Mouse (Mus musculus) megakaryocyte, embryonic 14.5 days (primary cell): ENCODE data around the gene Rab7b. TPM values are rescaled to one million over a fixed set of nuclear protein-coding genes. Genes with fewer than 3 reads are reported as not detected.

Experiments used
- H3K27me3 ChIP-seq: replicated peaks from 2 replicates; pipeline ENCODE3; 2012; ENCODE audit warnings: inconsistent platforms
- H3K36me3 ChIP-seq: replicated peaks from 2 replicates; pipeline ENCODE3; 2012; ENCODE audit warnings: low read length, inconsistent platforms, mixed read lengths
- H3K4me1 ChIP-seq: 2 replicates; pipeline ENCODE4 v1.6.1; 2012; ENCODE audit warnings: inconsistent platforms
- H3K4me3 ChIP-seq: replicated peaks from 2 replicates; pipeline ENCODE3; 2012; ENCODE audit warnings: moderate library complexity, mild to moderate bottlenecking, inconsistent platforms
- H3K9me3 ChIP-seq: 2 replicates; pipeline ENCODE4 v1.6.1; 2012; ENCODE audit warnings: inconsistent platforms
- FLI1 ChIP-seq: IDR thresholded peaks from 2 replicates; pipeline ENCODE4 v1.6.1; 2012; ENCODE audit warnings: low read length, inconsistent platforms, mixed read lengths
- GATA1 ChIP-seq: IDR thresholded peaks from 3 replicates; pipeline ENCODE4 v1.6.1; 2012; ENCODE audit warnings: mixed read lengths, low read length, inconsistent platforms, borderline replicate concordance
- polyA plus RNA-seq: library from polyadenylated mRNA; stranded (reverse); fragments of >175 nt; gene quantifications from 2 replicates; pipeline ENCODE4 v1.2.3, GENCODE M21; 2012; ENCODE audit warnings: low replicate concordance; ENCODE audit not compliant: insufficient read depth

The Rab7b gene
- polyA plus RNA-seq, 1 experiment = 2.3 TPM

DNA sequence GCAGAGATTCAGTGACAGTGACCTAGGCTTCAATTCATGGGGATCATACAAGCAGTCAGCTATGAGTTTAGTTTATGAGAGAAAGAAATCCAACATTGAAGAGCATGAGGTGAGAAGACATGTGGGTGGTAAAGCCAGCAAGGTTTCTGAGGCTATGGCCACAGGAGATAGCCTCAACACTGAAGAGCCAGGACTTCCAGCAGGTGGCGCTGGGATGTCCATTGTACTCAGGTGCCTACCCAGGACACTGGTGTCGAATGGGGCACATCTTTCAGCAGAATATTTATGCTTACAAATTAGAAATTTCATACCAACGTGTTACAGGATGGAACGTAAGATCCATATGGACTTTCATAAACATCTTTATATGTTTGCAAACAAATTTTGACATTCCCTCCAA, 19.8 kb downstream of the Rab7b start:
- Histone ChIP-seq H3K4me1 (peaks cover 18% of the 10 kb centered on the region; the same call in 1 of the 2 replicates), H3K27me3 (peaks cover 42% of the 10 kb centered on the region), H3K9me3 (no peaks in the 10 kb centered on the region), H3K4me3 (no peak overlapping the region), H3K36me3 (no peaks in the 10 kb centered on the region)
- TF ChIP-seq GATA1 (no peak), FLI1 (no peak)

DNA sequence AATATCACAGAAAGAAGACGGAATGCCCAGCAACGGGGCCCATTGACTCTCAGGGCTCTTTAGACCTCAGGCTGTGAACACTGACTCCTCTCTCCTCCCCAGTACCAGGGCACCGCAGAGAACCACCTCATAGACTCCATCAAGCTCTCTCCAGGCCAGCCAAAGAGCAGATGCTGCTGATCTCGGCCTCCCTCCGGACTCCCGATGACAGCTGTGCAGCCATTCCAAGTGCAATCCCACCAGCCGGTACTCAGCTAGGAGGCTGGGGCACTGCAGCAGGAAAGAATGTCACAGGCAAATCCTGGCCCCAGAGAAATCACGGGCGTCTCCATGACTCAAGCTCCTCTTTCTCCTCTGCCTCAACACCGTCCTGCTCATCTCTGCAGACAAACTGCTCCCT, 23.0 kb downstream of the Rab7b start:
- Histone ChIP-seq H3K4me1 (peaks cover 15% of the 10 kb centered on the region; the same call in 1 of the 2 replicates), H3K4me3 (no peak overlapping the region), H3K27me3 (peaks cover 47% of the 10 kb centered on the region), H3K9me3 (no peaks in the 10 kb centered on the region), H3K36me3 (no peaks in the 10 kb centered on the region)
- TF ChIP-seq GATA1 (no peak), FLI1 (no peak)

- no peaks in the 10 kb centered on the region for H3K9me3 ChIP-seq
- no peak for TF ChIP-seq GATA1
- TF ChIP-seq FLI1 = no peak
- peaks cover 47% of the 10 kb centered on the region for H3K27me3 ChIP-seq
- peaks cover 20% of the 10 kb centered on the region for H3K4me1 ChIP-seq
- H3K4me3 ChIP-seq = peak overlapping the region; percentile 33
- H3K36me3 ChIP-seq = no peaks in the 10 kb centered on the region
Measured at GRCm38 (mm10) chr1:131712386-131712785, 23.9 kb downstream of the Rab7b start.

DNA sequence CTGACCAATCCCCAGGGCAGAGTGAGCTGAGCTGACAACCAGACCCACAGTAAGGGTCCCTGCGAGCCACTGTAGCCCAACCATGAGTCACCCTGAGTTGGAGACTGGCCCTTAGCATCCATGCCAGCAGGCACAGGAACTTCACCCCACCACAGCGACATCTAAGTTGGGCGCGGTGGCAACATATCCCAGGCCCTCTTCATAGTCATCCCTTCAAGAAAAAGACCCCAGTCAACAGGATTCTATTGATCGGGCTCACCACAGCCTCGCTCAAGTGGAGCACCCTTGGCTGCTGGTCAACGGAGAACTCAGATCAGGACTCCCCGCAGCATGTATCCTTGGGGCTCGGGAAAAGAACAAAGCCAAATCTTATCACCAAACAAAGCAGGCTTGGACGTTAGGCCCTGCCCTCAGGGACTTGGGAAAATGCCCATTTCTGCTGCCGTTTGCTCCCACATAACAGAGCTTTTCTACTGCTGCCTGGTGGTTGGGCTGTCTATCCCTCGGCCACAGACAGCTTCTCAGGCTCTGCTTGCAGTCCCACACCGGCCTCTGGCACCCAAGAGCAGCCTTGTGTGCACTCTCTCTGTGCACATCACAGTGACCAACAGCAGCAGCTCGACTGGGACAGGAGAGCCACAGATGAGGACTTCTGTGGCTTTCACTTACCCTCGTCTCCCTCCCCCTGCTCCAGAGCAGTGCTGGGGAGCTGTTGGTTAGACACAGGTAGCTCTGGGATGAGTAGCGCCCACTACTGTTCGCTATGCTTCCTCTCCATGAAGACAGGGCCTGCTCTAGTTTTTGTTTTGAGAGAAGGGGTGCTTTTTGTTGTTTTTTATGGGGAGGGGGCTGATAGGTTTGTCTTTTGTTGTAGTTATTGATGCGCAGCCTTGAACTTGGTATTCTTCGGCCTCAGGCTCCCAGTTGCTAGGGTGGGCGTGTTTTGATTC, 26.2 kb downstream of the Rab7b start:
- no peak for TF ChIP-seq FLI1
- no peak for TF ChIP-seq GATA1
- Histone ChIP-seq H3K4me1 (peaks cover 16% of the 10 kb centered on the region), H3K4me3 (no peak overlapping the region), H3K27me3 (peaks cover 48% of the 10 kb centered on the region), H3K9me3 (no peaks in the 10 kb centered on the region), H3K36me3 (no peaks in the 10 kb centered on the region)

DNA sequence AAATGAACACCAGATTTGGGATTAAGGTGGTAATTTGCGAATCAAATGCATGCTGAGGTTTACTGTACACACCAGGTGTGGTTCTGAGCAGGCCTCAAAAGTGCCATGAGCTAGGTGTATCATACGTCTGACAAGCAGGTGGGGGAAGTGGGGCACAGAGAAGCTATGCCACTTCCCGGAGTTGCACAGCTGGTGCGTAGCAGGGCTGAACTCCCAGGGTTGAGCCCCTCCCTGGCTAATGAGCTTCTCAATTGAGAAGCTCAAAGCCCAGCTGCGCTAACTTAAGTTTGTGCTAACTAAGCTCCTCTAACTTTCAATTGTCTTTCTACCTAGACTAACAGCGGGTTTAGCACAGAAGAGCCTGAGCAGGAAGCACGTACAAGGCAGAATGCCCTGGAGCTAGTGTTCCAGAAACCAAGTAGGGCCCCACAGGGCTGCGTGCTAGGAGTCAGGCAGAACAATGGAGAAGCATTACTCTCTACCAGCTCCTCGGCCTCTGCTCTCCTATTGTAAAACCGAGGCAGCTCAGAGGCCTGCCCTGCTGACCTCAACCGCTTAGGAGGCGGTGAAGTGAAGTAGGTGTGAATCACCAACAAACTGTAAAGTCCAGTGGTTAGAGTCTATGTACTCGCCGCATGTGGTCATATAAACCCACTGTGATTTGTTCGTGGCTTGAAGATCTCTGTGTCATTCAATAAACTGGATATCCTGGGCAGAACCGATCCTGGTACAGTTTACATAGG, 30.6 kb downstream of the Rab7b start:
- Histone ChIP-seq H3K27me3 (peaks cover 62% of the 10 kb centered on the region), H3K9me3 (no peaks in the 10 kb centered on the region), H3K36me3 (no peaks in the 10 kb centered on the region), H3K4me3 (no peak overlapping the region), H3K4me1 (peaks cover 17% of the 10 kb centered on the region)
- no peak for TF ChIP-seq FLI1
- TF ChIP-seq GATA1 = no peak

DNA sequence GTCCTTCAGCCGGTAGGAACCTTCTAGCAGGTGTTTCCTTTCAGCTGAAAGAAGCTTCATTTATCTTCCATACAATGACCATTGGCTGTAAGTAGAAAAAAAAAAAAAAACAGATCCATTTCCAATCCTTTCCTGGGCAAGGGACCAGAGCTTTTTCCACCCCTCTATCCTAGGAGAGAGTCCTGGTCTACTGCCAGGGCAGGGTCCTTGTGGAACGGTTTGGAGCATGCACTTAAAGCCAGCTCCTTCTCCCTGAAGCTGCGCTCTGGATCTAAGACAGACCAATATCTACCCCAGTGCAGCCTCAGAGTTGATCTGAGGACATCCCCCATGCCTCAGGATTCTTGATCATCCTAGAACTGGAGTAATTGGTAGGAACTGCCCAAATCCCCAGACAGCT, 33.5 kb downstream of the Rab7b start:
- Histone ChIP-seq H3K4me3 (no peak overlapping the region), H3K27me3 (peaks cover 68% of the 10 kb centered on the region), H3K4me1 (peaks cover 39% of the 10 kb centered on the region), H3K36me3 (no peaks in the 10 kb centered on the region), H3K9me3 (no peaks in the 10 kb centered on the region)
- TF ChIP-seq FLI1 = no peak
- TF ChIP-seq GATA1 = no peak

DNA sequence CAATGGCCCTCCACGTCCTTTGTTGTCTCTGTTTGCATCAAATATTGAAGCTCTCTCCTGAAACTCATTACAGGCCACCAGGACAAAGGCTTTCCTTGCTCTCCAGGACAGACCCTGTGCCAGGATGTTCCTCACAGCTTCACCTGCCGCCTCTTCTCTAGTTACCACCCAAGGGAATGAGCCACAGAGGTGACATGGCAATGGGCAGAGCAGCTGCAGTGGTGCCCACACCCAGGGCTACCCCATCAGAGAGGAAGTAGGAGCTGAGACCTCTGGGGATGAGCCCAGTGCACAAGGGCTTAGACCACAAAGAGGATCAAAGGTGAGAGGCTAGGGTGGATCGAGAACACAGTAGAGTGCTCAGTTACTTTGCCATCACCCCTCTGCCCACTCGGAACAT, 35.1 kb downstream of the Rab7b start:
- H3K27me3 ChIP-seq = peaks cover 76% of the 10 kb centered on the region
- TF ChIP-seq FLI1 (no peak), GATA1 (no peak)

DNA sequence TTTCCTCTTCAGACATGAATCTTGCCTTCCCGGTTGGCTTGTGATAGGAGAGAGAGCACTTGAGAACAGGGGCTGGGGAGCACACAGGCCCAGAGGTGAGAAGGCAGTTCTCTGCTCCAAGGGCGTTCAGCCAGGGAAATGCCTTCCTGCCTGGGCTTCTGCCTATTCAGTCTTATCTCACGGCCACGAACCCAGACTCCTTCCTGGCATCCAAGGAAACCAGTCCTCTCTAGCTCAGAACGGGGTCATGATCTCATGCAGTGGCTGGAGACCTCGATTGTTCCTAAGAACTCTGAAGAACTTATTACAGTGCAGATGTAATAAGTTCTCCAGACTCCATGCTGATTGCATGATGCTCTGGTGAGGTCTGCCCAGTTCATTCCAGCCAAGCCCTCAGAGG, 38.1 kb downstream of the Rab7b start:
- TF ChIP-seq FLI1 (no peak), GATA1 (no peak)
- Histone ChIP-seq H3K27me3 (peaks cover 80% of the 10 kb centered on the region), H3K4me1 (peaks cover 51% of the 10 kb centered on the region), H3K4me3 (peak overlapping the region; percentile 31), H3K36me3 (no peaks in the 10 kb centered on the region), H3K9me3 (no peaks in the 10 kb centered on the region; the same call in 1 of the 2 replicates)

More for the DNA sequence above, 35.1 kb downstream of the Rab7b start:
- Histone ChIP-seq H3K36me3 (no peaks in the 10 kb centered on the region), H3K4me3 (no peak overlapping the region), H3K4me1 (peaks cover 44% of the 10 kb centered on the region), H3K9me3 (no peaks in the 10 kb centered on the region)

- no peak overlapping the region for H3K4me3 ChIP-seq
- no peak for TF ChIP-seq FLI1
- TF ChIP-seq GATA1 = no peak
- H3K9me3 ChIP-seq = no peaks in the 10 kb centered on the region; the same call in 1 of the 2 replicates
- H3K27me3 ChIP-seq = peaks cover 85% of the 10 kb centered on the region
- H3K4me1 ChIP-seq = peaks cover 63% of the 10 kb centered on the region
- H3K36me3 ChIP-seq = no peaks in the 10 kb centered on the region
Measured at GRCm38 (mm10) chr1:131730639-131731437, 42.3 kb downstream of the Rab7b start.
